Mouse (Mus musculus) thymus, adult 2 months (tissue): ENCODE measurements at regions not wholly inside any gene's neighbourhood (a gene's known extent, or its start where the extent isn't known, plus 50 kb on each side); places are given as distances from the start of the nearest gene placed in this dataset.

Source experiments
- CTCF ChIP-seq: fragments of 200-500 bp; IDR thresholded peaks from 2 replicates; pipeline ENCODE4 v1.5.1; 2012; ENCODE audit warnings: mild to moderate bottlenecking, control low read depth, low read length, moderate library complexity, borderline replicate concordance; ENCODE audit not compliant: control insufficient read depth, poor library complexity, insufficient read depth; ENCODE audit errors: extremely low read depth
- POLR2A ChIP-seq: fragments of 200-500 bp; IDR thresholded peaks from 2 replicates; pipeline ENCODE4 v1.6.1; 2012; ENCODE audit warnings: mild to moderate bottlenecking, low read length, control low read depth, moderate library complexity; ENCODE audit not compliant: control insufficient read depth, poor library complexity, insufficient read depth; ENCODE audit errors: extremely low read depth

DNA sequence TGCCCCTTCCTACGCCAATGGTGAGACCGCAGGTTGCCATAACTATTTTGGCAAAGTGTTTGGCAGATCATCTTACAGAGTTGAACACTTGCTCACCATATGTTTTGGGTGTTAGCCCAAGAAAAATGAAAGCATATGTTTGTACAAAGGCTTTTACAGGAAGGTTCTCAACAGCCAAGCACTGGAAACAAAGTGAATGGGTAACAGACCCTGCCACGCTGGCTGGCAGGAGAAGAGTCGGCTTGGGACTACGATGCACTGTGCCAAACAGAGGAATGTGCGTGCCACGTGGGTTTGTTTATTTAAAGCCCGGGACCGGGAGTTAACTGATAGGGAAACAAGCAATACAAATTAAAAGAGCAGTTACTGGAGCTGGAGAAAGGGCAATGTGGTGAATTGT lies 255.0 kb upstream of the Rgma start:
- TF ChIP-seq CTCF = no peak
- TF ChIP-seq POLR2A = no peak
